Mouse (Mus musculus): ENCODE measurements at regions not wholly inside any gene's neighbourhood (a gene's known extent, or its start where the extent isn't known, plus 50 kb on each side); places are given as distances from the start of the nearest gene placed in this dataset.

- DNase-seq: no peak
Measured at GRCm38 (mm10) chr5:133198546-133198945, 655.4 kb upstream of the Auts2 start.

DNA sequence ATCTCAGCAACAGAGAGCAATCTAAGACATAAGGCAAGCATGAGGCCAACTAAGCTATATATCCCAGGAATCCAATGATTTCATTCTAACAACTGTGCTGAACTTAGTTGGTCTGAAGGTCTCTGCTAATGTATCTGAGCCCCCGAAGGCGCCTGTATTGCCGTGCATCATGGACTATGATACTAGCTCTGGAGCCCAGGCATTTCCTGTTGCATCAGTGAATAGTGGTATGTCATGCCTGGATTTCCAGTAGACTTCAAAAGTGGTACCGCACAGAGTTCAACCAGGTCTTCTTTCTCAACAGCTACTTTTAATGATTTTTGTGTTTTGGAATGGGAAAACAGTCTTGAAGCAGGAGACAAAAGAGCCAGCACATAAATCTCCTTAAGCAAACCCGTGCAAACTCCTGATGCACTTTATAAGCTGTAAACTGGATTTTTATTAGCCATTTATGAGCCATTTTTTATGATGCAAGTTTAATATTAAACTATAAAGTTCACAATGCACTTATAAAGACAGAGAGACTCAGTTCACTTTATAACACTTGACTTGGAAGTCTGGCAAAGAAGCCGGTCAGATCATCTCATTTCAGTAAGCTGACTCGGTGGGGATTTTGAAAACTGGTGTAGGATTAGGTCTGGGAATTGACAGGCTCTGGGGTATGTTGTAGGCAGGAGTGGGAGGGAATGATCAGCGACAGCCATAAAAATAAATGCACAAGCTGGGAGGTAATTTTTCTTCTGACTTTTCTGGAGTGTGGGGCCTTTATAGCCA is 646.8 kb upstream of the Auts2 start:
- no peak for DNase-seq

DNA sequence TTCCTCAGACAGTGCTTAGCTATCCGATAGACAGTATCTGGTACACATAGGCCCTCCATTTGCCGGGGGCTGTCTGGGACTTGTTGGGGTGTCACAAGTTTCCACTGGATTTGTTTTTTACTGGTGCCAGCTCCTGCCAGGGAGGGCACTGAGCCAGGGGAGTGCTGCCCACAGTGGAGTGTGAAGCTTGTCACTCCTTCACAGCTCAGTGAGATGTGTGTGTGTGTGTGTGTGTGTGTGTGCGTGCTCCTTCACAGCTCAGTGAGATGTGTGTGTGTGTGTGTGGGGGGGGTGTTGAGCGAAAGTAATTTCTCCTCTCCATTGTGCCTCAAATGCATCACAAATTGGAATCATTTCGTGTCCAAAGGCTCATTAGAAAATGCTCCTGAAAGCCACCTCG is 632.5 kb upstream of the Auts2 start:
- DNase-seq: peak; percentile 56

DNA sequence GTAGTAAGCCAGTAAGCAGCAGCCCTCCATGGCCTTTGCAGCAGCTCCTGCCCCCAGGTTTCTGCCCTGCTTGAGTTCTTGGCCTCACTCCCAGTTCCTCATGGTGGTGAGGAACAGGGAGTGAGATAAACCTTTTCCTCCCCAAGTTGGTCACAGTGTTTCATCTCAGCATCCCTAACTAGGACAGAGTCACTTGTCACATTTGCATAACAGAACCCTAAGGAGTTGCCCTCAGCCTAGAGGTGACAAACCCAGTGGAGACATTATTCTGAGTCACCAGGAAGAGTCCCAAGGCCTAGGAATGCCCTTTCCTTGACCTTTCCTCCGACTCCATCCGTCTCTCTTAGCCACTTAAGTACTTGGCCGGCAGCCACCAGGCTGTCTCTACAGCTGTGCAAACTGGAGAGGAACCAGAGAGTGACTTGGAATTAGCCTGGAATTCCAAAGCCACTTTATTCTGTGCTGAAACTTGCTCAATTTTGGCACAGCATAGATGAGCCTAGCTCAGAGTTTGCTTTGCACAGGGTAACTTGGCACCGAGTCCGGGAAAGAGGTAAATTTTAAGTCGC is 630.1 kb upstream of the Auts2 start:
- DNase-seq: peak; percentile 34

DNA sequence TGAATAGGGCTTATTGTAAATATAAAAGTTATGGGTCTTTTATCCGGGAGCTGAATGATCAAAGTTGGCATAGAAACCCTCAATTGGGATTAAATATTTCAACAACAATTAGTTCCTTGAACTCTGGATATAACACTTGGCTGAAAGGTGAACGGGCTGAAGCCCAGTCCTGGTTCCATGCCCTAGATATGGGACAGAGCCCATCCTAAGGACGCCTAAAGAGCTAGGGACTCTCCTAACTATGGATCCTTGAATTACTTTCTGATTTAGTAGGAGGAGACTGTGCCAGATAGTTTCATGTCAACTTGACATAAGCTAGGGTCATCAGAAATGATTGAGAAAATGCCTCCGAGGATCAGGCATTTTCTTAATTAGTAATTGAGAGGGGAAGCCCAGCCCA is 629.5 kb upstream of the Auts2 start:
- no peak for DNase-seq

- DNase-seq: no peak
Measured at GRCm38 (mm10) chr5:133171266-133171665, 628.1 kb upstream of the Auts2 start.

DNA sequence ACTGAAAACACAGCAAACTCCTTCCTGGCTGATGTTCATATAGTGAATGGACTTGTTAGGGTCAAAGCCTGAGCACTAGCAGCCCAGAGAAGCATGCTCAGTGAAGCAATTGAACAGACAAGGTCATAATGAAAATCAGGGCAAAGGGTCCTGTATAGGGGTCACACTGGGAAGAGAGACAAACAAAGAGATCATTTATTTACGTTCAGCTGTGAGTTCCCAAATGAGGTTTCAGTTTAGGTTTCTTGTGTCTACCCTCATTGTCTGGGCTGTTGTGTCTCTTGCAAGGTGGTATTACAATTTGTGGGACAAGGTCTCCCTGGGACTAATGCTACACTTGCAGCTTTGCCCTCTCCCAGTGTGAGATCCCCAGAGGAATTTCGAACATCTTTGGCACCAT is 624.4 kb upstream of the Auts2 start:
- no peak for DNase-seq

DNA sequence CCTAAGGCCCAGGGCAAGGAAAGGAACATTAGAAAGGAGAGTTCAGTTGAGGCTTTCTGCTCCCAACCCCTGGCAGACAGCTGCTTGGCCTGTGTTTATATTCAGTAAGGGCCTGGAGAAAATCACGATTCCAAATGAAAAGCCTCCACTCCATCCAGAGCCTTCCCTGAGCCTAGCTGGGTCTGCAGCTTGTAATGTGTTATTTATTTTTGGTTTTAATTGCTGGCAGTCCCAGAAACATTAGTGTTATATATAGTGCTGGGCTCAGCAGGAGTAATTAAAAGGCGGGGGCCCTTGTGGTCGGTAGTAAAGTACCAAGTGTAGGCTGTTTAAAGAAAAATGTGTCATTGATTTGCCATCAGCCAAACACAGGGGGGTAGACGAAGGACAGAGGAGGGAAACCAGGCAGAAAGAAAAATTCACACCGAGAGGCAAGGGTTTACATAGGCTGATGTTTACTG is 623.9 kb upstream of the Auts2 start:
- no peak for DNase-seq

- peak; percentile 26 for DNase-seq
Measured at GRCm38 (mm10) chr5:133156115-133156857, 613.1 kb upstream of the Auts2 start.

DNA sequence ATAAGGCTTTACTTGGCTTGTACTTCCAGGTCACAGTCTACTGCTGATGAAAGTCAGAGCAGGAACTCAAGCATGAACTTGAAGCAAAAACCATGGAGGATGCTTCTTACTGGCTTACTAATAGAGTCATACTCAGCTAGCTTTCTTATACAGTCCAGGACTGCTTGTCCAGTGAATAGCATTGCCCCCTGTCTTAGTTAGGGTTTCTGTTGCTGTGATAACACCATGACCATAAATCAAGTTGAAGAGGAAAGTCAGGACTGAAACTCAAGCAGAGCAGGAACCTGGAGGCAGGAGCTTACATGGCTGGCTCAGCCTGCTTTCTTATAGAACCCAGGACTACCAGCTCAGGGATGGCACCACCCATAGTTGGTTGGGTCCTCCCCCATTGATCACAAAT is 602.9 kb upstream of the Auts2 start:
- no peak for DNase-seq

GRCm38 (mm10) chr5:133143679-133144078 is 600.5 kb upstream of the Auts2 start:
- DNase-seq: no peak

DNA sequence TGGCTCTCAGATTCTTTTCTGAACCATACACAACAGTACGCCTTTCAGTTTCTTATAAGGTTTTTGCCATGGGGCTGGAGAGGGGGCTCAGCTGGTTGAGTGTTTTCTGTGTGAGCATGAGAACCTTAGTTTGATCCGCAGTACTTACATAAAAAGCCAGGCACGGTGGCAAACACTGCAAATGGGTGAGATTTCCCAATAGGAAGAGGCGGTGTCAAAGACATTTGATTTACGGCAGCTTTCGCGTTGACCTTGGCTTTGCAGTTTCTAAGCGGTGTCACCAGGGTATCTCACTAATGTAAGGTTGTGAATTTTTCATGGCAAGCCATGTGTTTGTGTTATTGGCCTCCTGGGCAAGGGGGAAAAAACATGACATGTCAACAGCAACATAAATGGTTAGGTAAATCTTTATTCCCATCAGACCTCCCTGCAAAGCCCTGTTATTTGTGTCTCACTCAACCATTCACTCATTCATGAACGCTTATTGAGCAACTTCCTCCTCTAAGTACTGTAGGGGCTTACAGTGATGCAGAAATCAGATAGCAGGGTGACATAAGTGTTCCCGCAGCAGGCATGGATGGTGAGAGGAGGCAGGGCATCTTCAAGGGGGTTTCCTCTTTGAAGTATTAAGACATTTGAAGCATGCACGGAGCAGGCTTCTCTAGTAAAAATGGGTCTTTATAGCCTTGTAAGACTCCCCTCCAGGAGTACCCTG is 599.4 kb upstream of the Auts2 start:
- DNase-seq: no peak

GRCm38 (mm10) chr5:133131042-133131441 is 587.9 kb upstream of the Auts2 start:
- no peak for DNase-seq

DNA sequence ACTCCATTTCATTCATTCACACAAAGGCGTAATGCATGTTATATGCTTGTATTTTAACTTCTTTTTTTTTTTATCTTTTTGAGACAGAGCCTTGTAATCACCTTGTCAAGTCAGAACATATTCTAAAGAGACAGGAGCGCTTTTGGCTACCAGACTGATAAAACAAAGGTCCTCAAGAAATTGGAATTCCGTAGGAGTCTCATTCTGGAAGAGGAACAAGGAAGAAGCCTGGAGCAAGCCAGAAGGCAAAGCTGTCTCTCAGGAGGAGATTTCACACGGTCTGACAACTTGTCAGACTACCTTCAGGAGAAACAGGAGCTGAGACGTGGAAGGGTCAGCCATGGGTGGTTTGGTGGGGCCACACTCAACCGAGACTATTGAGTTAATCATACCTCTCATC is 587.2 kb upstream of the Auts2 start:
- no peak for DNase-seq

DNA sequence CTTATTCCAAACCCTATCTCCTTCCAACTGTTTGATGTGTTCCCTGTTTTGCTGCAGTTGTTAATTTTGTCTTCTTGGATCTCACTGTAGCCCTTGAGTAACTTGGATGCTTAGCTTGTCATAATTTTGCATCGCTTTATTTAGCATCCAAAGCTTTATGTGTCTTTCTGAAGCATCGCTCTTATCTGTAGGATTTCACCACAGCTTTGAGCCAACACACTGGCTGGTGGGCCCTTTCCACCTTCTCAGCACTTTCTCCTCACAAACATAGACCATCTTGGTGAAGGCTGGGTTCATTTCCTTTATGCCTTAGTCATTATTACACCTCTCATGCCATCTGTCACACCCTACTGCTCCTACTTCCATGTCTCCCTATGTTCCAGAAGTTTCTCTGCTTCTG is 581.1 kb upstream of the Auts2 start:
- DNase-seq: no peak

GRCm38 (mm10) chr5:133113946-133114345 is 570.8 kb upstream of the Auts2 start:
- no peak for DNase-seq

GRCm38 (mm10) chr5:133113183-133113582 is 570.0 kb upstream of the Auts2 start:
- no peak for DNase-seq

GRCm38 (mm10) chr5:133106691-133107354 is 563.7 kb upstream of the Auts2 start:
- DNase-seq: peak; percentile 27

GRCm38 (mm10) chr5:133096340-133096739 is 553.2 kb upstream of the Auts2 start:
- no peak for DNase-seq

- DNase-seq: no peak
Measured at GRCm38 (mm10) chr5:133084859-133085258, 541.7 kb upstream of the Auts2 start.

DNA sequence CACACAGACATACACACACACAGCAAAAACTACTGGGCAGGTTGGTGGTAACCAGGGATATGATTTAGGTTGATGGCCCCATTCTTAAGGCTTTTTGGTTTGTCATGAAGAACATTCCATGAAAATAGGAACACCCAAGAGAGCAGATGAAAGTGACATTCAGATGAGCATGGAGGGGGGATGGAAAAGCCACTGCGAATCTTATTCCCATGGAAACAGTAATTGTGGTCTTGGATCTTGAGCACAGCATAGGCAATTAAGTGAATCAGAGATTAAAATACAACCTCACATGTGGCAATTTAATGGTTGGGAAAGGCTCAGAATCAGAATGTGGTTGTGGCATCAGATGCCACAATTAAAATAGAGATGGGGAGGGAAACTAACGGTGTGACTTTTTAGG is 537.6 kb upstream of the Auts2 start:
- DNase-seq: no peak

GRCm38 (mm10) chr5:133078916-133079315 is 535.8 kb upstream of the Auts2 start:
- DNase-seq: no peak

- DNase-seq: no peak
Measured at GRCm38 (mm10) chr5:133078390-133078789, 535.2 kb upstream of the Auts2 start.
